Mouse (Mus musculus) kidney, postnatal 0 days (tissue): ENCODE data around the gene Fam104a. TPM values are rescaled to one million over a fixed set of nuclear protein-coding genes. Genes with fewer than 3 reads are reported as not detected.

ENCODE experiments used
- ATAC-seq: fragments of 200-750 bp; cut with Nextera tagmentation; replicated peaks from 2 replicates; pipeline ENCODE4 v1.8.0; 2017; ENCODE audit warnings: low read depth, moderate number of reproducible peaks, moderate TSS enrichment, moderate library complexity; ENCODE audit not compliant: low FRiP score
- DNase-seq: peaks from one replicate; pipeline ENCODE4 v3.0.0-alpha.2; 2016; ENCODE audit warnings: low spot score
- H3K27ac ChIP-seq: fragments of 300-500 bp; sonication (generic); 2 replicates; pipeline ENCODE4 v1.5.1; 2014; ENCODE audit warnings: mild to moderate bottlenecking
- H3K27me3 ChIP-seq: fragments of 300-500 bp; sonication (generic); 2 replicates; pipeline ENCODE4 v1.6.1; 2014; ENCODE audit warnings: low read length, mixed read lengths; ENCODE audit not compliant: insufficient read depth
- H3K36me3 ChIP-seq: fragments of 300-500 bp; sonication (generic); 2 replicates; pipeline ENCODE4 v1.6.1; 2014; ENCODE audit warnings: low read length, mixed read lengths; ENCODE audit not compliant: insufficient read depth
- H3K4me1 ChIP-seq: fragments of 300-500 bp; sonication (generic); replicated peaks from 2 replicates; pipeline ENCODE4 v1.6.1; 2014; ENCODE audit warnings: antibody characterized with exemption, low read length, mixed read lengths; ENCODE audit not compliant: insufficient read depth
- H3K4me2 ChIP-seq: fragments of 300-500 bp; sonication (generic); 2 replicates; pipeline ENCODE4 v1.6.1; 2014; ENCODE audit warnings: mild to moderate bottlenecking, low read length, moderate library complexity, mixed read lengths
- H3K4me3 ChIP-seq: fragments of 300-500 bp; sonication (generic); replicated peaks from 2 replicates; pipeline ENCODE4 v1.5.1; 2014; ENCODE audit warnings: low read depth, low read length
- H3K9ac ChIP-seq: fragments of 300-500 bp; sonication (generic); 2 replicates; pipeline ENCODE4 v1.6.1; 2014; ENCODE audit warnings: low read depth, low read length
- H3K9me3 ChIP-seq: fragments of 300-500 bp; sonication (generic); replicated peaks from 2 replicates; pipeline ENCODE4 v1.6.1; 2016; ENCODE audit warnings: low read length, inconsistent platforms, mixed read lengths
- CTCF ChIP-seq: IDR thresholded peaks from 2 replicates; pipeline ENCODE4 v1.5.1; 2016; ENCODE audit warnings: antibody characterized with exemption, low read depth, mild to moderate bottlenecking, moderate library complexity
- WGBS: fragments of 180-500 bp; shearing (Covaris S2); extraction: QIAGEN DNeasy Blood & Tissue Kit; methylation state at CpG from one replicate; pipeline ENCODE4 v1.1.7; 2014; 5-methylcytosine and 5-hydroxymethylcytosine counted together
- polyA plus RNA-seq: library from polyadenylated mRNA; unstranded; fragments of >200 nt; fragmentation: Nextera tagmentation; extraction: Ambion mirVana; gene quantifications from 2 replicates; pipeline ENCODE4 v1.2.1, GENCODE M21; 2015

Fam104a gene
- polyA plus RNA-seq, 1 experiment from 2014 or later: 49.7 TPM

- 10% methylated on average over 24 of the region's 24 CpGs for WGBS
- H3K4me1 ChIP-seq: peaks cover 11% of the 10 kb centered on the region; the same call in 1 of the 2 replicates
- no peak overlapping the region for H3K4me3 ChIP-seq
- H3K9me3 ChIP-seq: no peaks in the 10 kb centered on the region
- peak; percentile 75 for TF ChIP-seq CTCF
- ATAC-seq (no peak), DNase-seq (peak; percentile 64)
- peak overlapping the region; percentile 23; the same call in 1 of the 2 replicates for H3K4me2 ChIP-seq
- H3K36me3 ChIP-seq: no peaks in the 10 kb centered on the region
- H3K27me3 ChIP-seq: no peaks in the 10 kb centered on the region; the same call in 1 of the 2 replicates
- H3K9ac ChIP-seq: peak overlapping the region; percentile 19; the same call in 1 of the 2 replicates
- H3K27ac ChIP-seq: no peak overlapping the region
These were observed 72.0 kb downstream of the Fam104a start for GRCm38 (mm10) chr11:113611664-113612611.

Other genes starting within 250 kb of the Fam104a start
- 0.20 and 0.31 TPM in 2 replicates for gene Sstr2, start 64.8 kb downstream of the Fam104a start, polyA plus RNA-seq
- 21.0 and 21.6 TPM in 2 replicates for gene Cog1, start 35.0 kb downstream of the Fam104a start, polyA plus RNA-seq
- 22.8 and 23.3 TPM in 2 replicates for gene Slc39a11, start 34.1 kb downstream of the Fam104a start, polyA plus RNA-seq
- gene D11Wsu47e, start 257 bp upstream of the Fam104a start, polyA plus RNA-seq: 17.2 and 18.8 TPM in 2 replicates
- 3.9 TPM in 2 replicates for gene Cpsf4l, start 25.9 kb upstream of the Fam104a start, polyA plus RNA-seq
- 48.5 and 52.3 TPM in 2 replicates for gene Cdc42ep4, start 67.7 kb upstream of the Fam104a start, polyA plus RNA-seq